Mouse (Mus musculus): Measurements from ENCODE around the gene Wtip. TPM values are rescaled to one million over a fixed set of nuclear protein-coding genes. Genes with fewer than 3 reads are reported as not detected.
"Not testable (repeated sequence)": the region's sequence is repeated elsewhere in the genome, so short reads cannot be mapped to it uniquely, and the experiment has no call there.

Wtip gene
- polyA plus RNA-seq, 1 experiment from 2014 or later, result 3.2 TPM

DNA sequence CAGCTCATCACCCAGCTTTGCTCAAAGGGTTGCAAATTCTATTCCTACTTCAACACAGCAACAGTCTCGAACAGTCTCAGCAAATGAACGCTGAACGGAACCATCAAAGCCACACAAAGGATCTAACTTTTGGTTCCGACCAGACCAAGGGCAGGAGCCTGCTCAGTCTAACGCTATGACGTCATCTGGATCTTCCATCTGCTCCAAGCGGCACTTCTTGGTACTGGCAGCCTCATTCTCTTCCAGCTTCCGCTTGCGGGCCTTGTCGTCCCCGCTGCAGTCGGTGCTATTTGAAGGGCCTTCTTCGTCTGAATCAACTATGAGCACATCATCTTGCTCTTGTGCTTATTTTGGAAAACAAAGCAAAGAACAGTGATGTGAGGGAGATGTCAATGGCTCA, 8.1 kb upstream of the Wtip start:
- peaks cover 66% of the 10 kb centered on the region for H3K36me3 ChIP-seq
- ATAC-seq (ENCODE audit: low read depth), result no peak
- no peak overlapping the region for H3K4me3 ChIP-seq
- no peak overlapping the region for H3K27ac ChIP-seq (replicated peaks)
- no peaks in the 10 kb centered on the region for H3K9me3 ChIP-seq
- H3K27me3 ChIP-seq, result no peaks in the 10 kb centered on the region
- 97% methylated on average over 13 of the region's 13 CpGs for WGBS
- no peaks in the 10 kb centered on the region for H3K4me1 ChIP-seq (replicated peaks)
- H3K4me2 ChIP-seq, result no peak overlapping the region
- H3K9ac ChIP-seq, result no peak overlapping the region

DNA sequence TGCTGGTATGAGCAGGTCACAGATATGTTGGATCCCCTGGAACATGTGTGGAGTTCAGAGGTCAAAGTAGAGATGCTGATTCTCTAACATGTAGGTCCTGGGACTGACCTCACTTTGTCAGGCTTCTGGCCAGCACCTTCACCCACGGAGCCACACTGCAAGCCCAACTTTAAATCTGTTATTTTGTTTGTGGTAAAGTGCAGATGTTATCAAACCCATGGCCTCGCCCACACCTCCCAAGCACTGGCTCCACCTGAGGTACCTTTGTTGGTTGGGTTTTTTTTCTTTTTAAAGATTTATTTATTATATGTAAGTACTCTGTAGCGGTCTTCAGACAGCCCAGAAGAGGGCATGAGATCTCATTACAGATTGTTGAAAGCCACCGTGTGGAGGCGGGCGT, 6.4 kb upstream of the Wtip start:
- no peak overlapping the region for H3K4me2 ChIP-seq
- no peak overlapping the region for H3K4me3 ChIP-seq
- ATAC-seq (ENCODE audit: low read depth), result no peak
- H3K9me3 ChIP-seq, result no peaks in the 10 kb centered on the region
- peaks cover 50% of the 10 kb centered on the region for H3K36me3 ChIP-seq
- no peaks in the 10 kb centered on the region for H3K4me1 ChIP-seq (replicated peaks)
- H3K27me3 ChIP-seq, result no peaks in the 10 kb centered on the region
- 94% methylated on average over 6 of the region's 6 CpGs for WGBS
- no peak overlapping the region for H3K27ac ChIP-seq (replicated peaks)
- H3K9ac ChIP-seq, result no peak overlapping the region

GRCm38 (mm10) chr7:34134336-34134735, 1.3 kb upstream of the Wtip start:
- H3K4me2 ChIP-seq, result no peak overlapping the region
- H3K36me3 ChIP-seq, result 0 out of 2 replicates have a peak, but pooled peaks cover 2% of the 10 kb centered on the region
- WGBS, result 75% methylated on average over 2 of the region's 2 CpGs
- H3K27ac ChIP-seq (replicated peaks), result no peak overlapping the region
- no peak overlapping the region for H3K4me3 ChIP-seq
- H3K9me3 ChIP-seq, result no peaks in the 10 kb centered on the region
- H3K4me1 ChIP-seq (replicated peaks), result peaks cover 20% of the 10 kb centered on the region
- H3K9ac ChIP-seq, result no peak overlapping the region
- ATAC-seq (ENCODE audit: low read depth), result no peak
- H3K27me3 ChIP-seq, result no peaks in the 10 kb centered on the region

- peak overlapping the region; percentile 74 for H3K27ac ChIP-seq (replicated peaks)
- WGBS, result under 1% methylated on average over 112 of the region's 116 CpGs
Observed at GRCm38 (mm10) chr7:34132355-34133079, 551 bp downstream of the Wtip start.

DNA sequence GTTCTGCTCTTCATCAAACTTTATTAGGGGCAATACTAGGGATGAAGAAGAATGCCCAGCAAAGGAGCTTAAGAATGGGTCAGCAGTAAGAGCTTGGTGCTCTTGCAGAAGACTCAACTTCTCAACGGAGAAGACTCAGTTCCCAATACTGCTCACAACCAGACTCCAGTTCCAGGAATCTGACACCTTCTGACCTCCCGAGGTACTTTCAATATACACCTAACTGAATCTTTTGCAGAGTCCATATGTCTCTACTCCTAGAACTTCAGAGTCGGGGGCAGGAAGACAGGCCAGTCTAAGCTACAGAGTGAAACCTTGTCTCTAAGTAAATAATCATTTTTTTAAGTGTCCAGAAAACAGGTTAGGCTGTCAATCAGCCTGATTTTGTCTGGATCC, 1.1 kb downstream of the Wtip start:
- Histone ChIP-seq H3K27ac (replicated peaks) (no peak overlapping the region), H3K9me3 (no peaks in the 10 kb centered on the region), H3K4me3 (peak overlapping the region; percentile 74), H3K36me3 (peaks cover 9% of the 10 kb centered on the region; the same call in 1 of the 2 replicates), H3K27me3 (no peaks in the 10 kb centered on the region), H3K9ac (peak overlapping the region; percentile 91), H3K4me2 (peak overlapping the region; percentile 60), H3K4me1 (replicated peaks) (peaks cover 20% of the 10 kb centered on the region)
- peak; percentile 10 for ATAC-seq (ENCODE audit: low read depth)
- 14% methylated on average over 3 of the region's 3 CpGs for WGBS

More at GRCm38 (mm10) chr7:34132355-34133079, 551 bp downstream of the Wtip start:
- Histone ChIP-seq H3K9ac (peak overlapping the region; percentile 91), H3K36me3 (peaks cover 3% of the 10 kb centered on the region; the same call in 1 of the 2 replicates), H3K27me3 (no peaks in the 10 kb centered on the region), H3K4me3 (peak overlapping the region; percentile 74), H3K4me2 (peak overlapping the region; percentile 60), H3K4me1 (replicated peaks) (peaks cover 20% of the 10 kb centered on the region), H3K9me3 (no peaks in the 10 kb centered on the region)
- ATAC-seq (ENCODE audit: low read depth), result peak; percentile 78

DNA sequence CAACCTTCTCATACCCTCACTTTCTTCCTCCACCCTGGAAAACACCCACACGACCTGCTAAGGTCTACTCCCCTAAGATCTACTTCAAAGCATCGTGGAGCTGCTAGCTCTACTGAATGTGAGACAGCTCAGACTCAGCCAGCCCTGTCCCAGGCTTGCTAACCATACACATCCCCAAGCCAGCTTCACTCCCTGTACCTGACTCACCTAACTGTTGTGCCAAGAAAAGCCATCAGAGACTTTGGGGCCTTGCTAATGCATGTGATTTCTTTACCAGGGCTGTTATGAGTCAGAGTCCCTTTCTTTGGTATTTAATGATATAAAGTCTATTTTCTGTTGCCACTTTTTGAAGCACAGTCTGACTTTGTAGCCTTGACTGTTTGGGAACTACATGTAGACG, 1.9 kb downstream of the Wtip start:
- peak overlapping the region; percentile 91; the same call in 1 of the 2 replicates for H3K9ac ChIP-seq
- no peak for ATAC-seq (ENCODE audit: low read depth)
- H3K4me2 ChIP-seq, result peak overlapping the region; percentile 60
- no peaks in the 10 kb centered on the region for H3K9me3 ChIP-seq
- H3K4me3 ChIP-seq, result 0 out of 2 replicates have a peak overlapping the region, but pooled peaks have one; percentile 6
- no peaks in the 10 kb centered on the region for H3K27me3 ChIP-seq
- H3K27ac ChIP-seq (replicated peaks), result no peak overlapping the region
- 76% methylated on average over 3 of the region's 3 CpGs for WGBS
- H3K36me3 ChIP-seq, result peaks cover 16% of the 10 kb centered on the region; the same call in 1 of the 2 replicates
- peaks cover 20% of the 10 kb centered on the region for H3K4me1 ChIP-seq (replicated peaks)

DNA sequence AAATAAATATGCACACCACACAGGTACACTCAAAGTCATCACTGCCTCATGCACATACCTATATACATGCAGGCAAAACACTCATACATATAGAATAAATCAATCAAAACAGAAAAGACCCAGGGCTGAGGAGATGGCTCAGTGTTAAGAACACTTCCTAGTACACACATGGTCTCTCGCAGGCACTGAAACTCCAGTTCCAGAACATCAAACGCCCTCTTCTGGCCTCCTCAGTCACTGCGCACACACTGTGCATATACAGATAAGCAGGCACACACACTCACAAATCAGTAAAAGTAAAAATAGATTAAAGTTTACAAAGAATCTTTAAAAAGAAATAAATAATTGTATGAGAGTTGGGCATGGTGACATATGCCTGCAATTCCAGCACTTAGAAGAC, 6.8 kb downstream of the Wtip start:
- ATAC-seq (ENCODE audit: low read depth), result no peak
- peaks cover 16% of the 10 kb centered on the region; the same call in 1 of the 2 replicates for H3K36me3 ChIP-seq
- H3K4me1 ChIP-seq (replicated peaks), result peaks cover 12% of the 10 kb centered on the region
- H3K4me2 ChIP-seq, result no peak overlapping the region
- WGBS, result 82% methylated on average over 3 of the region's 3 CpGs
- H3K4me3 ChIP-seq, result no peak overlapping the region
- H3K27me3 ChIP-seq, result no peaks in the 10 kb centered on the region
- no peak overlapping the region for H3K9ac ChIP-seq
- no peaks in the 10 kb centered on the region for H3K9me3 ChIP-seq
- H3K27ac ChIP-seq (replicated peaks), result no peak overlapping the region

GRCm38 (mm10) chr7:34125346-34125745, 7.7 kb downstream of the Wtip start:
- H3K36me3 ChIP-seq, result peaks cover 16% of the 10 kb centered on the region; the same call in 1 of the 2 replicates
- H3K27ac ChIP-seq (replicated peaks), result no peak overlapping the region
- 93% methylated on average over 9 of the region's 9 CpGs for WGBS
- no peak overlapping the region for H3K4me2 ChIP-seq
- H3K9ac ChIP-seq, result no peak overlapping the region
- no peaks in the 10 kb centered on the region for H3K9me3 ChIP-seq
- H3K4me1 ChIP-seq (replicated peaks), result peaks cover 2% of the 10 kb centered on the region
- no peak for ATAC-seq (ENCODE audit: low read depth)
- H3K27me3 ChIP-seq, result no peaks in the 10 kb centered on the region
- no peak overlapping the region for H3K4me3 ChIP-seq

DNA sequence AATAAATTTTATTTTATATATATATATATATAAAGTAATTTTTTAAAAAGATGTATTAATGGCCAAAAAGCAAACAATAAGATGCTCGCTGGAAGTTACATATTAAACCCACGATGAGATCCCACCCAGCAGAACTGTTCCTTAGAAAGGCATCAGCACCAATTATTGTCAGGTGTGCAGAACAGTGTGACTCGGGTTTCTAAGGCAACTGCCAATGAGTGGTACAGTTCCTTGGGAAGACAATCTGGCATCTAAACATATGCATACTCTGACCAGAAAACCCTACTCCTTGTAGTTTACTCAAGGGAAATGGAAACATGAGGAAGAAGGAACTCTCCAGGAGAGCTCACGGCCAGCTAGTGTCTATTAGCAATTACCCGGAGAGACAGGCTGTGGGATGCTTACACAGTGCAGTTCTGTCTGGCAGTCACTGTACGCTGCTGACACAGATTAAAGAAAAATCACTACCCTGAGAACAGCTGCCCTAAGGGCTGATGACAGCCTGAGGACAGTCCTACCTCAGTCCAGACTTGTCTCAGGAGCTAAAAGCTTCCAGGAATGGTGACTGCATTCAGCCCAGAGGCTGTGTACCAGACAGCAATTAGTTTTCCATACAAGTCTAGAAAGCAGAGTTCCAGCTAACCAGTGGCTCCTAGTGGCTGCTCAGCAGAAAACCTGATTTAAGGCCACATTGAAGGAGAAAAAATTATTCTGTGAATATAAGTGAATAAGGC, 9.9 kb downstream of the Wtip start:
- no peak overlapping the region for H3K27ac ChIP-seq (replicated peaks)

DNA sequence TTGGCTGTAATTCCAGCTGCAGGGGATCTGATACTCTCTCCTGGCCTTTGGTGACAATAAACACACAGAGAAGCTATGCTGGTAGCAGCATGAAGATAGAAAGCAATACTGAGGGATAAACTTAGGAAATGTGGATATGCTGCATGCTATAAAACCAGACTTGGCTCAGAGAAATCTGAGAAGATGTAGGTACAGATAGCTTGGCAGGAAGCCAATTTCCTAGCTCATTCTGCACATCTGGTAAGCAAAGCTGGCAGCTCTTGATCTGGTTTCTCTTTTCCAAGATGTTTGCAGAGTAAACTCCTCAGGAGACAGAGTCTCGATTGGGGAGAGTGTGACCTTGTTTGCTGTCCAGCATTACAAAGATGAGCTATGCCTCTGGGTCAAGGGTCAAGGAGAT, 12.4 kb downstream of the Wtip start:
- not testable (repeated sequence) for H3K27me3 ChIP-seq; H3K4me3 ChIP-seq; H3K9ac ChIP-seq; H3K9me3 ChIP-seq; H3K27ac ChIP-seq (replicated peaks); ATAC-seq (ENCODE audit: low read depth); H3K4me1 ChIP-seq (replicated peaks); H3K4me2 ChIP-seq
- 66% methylated on average over 1 of the region's 1 CpGs for WGBS
- peaks cover 35% of the 10 kb centered on the region for H3K36me3 ChIP-seq

More for the DNA sequence above, 9.9 kb downstream of the Wtip start:
- H3K36me3 ChIP-seq, result peaks cover 24% of the 10 kb centered on the region; the same call in 1 of the 2 replicates
- no peak overlapping the region for H3K4me2 ChIP-seq
- H3K9ac ChIP-seq, result no peak overlapping the region
- no peak overlapping the region for H3K4me3 ChIP-seq
- no peaks in the 10 kb centered on the region for H3K9me3 ChIP-seq
- peak; percentile 37 for ATAC-seq (ENCODE audit: low read depth)
- H3K4me1 ChIP-seq (replicated peaks), result no peaks in the 10 kb centered on the region
- WGBS, result 87% methylated on average over 6 of the region's 6 CpGs
- H3K27me3 ChIP-seq, result no peaks in the 10 kb centered on the region

DNA sequence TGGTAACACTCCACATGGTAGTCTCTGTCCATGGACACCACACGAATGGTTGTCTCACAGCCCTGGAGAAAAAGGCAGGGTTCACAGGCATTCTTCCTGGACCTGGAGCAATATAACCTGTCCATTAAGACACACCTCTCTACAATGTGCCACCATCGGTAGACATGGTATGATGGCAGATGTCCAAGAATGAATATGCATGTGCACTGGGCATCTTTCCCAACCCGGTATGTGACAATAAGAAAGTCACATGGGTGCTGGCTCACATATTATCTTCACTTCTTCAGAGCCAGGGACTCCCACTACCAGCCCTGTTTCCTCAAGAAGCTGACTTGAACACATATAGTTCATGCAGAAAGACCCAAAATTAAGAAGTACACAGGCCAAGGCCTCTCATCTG, 16.5 kb downstream of the Wtip start:
- 83% methylated on average over 3 of the region's 3 CpGs for WGBS
- ATAC-seq (ENCODE audit: low read depth), result no peak
- Histone ChIP-seq H3K27me3 (no peaks in the 10 kb centered on the region), H3K36me3 (peaks cover 75% of the 10 kb centered on the region), H3K9me3 (no peaks in the 10 kb centered on the region), H3K4me2 (no peak overlapping the region), H3K4me3 (no peak overlapping the region), H3K27ac (replicated peaks) (no peak overlapping the region), H3K4me1 (replicated peaks) (no peaks in the 10 kb centered on the region), H3K9ac (no peak overlapping the region)

DNA sequence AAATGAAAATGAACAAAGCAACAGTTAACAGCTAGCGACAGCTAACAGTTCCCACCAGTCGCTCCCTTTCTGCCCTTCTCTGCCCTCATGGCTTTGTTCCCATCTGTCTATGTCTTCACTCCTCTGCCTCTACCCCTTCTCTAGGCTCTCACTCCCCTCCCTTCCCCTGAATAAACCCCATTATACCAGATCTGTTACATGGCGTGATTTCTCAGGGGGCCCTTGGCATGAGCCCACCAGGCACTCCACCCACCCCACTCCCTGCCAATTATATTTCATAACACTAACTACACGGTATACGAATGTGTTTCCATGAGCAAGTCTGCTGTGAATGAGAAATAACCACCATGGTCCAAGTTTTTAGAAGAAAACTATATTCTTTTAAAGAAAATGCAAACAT, 23.9 kb downstream of the Wtip start:
- Histone ChIP-seq H3K9ac (no peak overlapping the region), H3K4me3 (no peak overlapping the region), H3K4me2 (no peak overlapping the region), H3K4me1 (replicated peaks) (no peaks in the 10 kb centered on the region), H3K27ac (replicated peaks) (no peak overlapping the region), H3K27me3 (no peaks in the 10 kb centered on the region), H3K36me3 (peaks cover 47% of the 10 kb centered on the region), H3K9me3 (no peaks in the 10 kb centered on the region)
- ATAC-seq (ENCODE audit: low read depth), result no peak
- 86% methylated on average over 5 of the region's 5 CpGs for WGBS
